Mouse (Mus musculus) intestine, embryonic 15.5 days (tissue): ENCODE data around the gene Aip. TPM values are rescaled to one million over a fixed set of nuclear protein-coding genes. Genes with fewer than 3 reads are reported as not detected.
"Not testable (repeated sequence)": the region's sequence is repeated elsewhere in the genome, so short reads cannot be mapped to it uniquely, and the experiment has no call there.

Source experiments
- ATAC-seq: fragments of 200-750 bp; cut with Nextera tagmentation; 2 replicates; pipeline ENCODE4 v1.8.0; 2017; ENCODE audit warnings: moderate TSS enrichment, moderate library complexity
- H3K27ac ChIP-seq: fragments of 300-500 bp; sonication (generic); 2 replicates; pipeline ENCODE4 v1.5.1; 2015; ENCODE audit warnings: mild to moderate bottlenecking, inconsistent platforms
- H3K27me3 ChIP-seq: fragments of 300-500 bp; sonication (generic); replicated peaks from 2 replicates; pipeline ENCODE4 v1.6.1; 2015; ENCODE audit warnings: inconsistent platforms
- H3K36me3 ChIP-seq: fragments of 300-500 bp; sonication (generic); 2 replicates; pipeline ENCODE4 v1.6.1; 2015; ENCODE audit warnings: inconsistent platforms
- H3K4me1 ChIP-seq: fragments of 300-500 bp; sonication (generic); replicated peaks from 2 replicates; pipeline ENCODE4 v1.6.1; 2015; ENCODE audit warnings: inconsistent platforms
- H3K4me2 ChIP-seq: fragments of 300-500 bp; sonication (generic); replicated peaks from 2 replicates; pipeline ENCODE4 v1.6.1; 2015; ENCODE audit warnings: mild to moderate bottlenecking, inconsistent platforms
- H3K4me3 ChIP-seq: fragments of 300-500 bp; sonication (generic); replicated peaks from 2 replicates; pipeline ENCODE4 v1.5.1; 2015; ENCODE audit warnings: inconsistent platforms
- H3K9ac ChIP-seq: fragments of 300-500 bp; sonication (generic); 2 replicates; pipeline ENCODE4 v1.6.1; 2015; ENCODE audit warnings: inconsistent platforms
- H3K9me3 ChIP-seq: fragments of 300-500 bp; sonication (generic); 2 replicates; pipeline ENCODE4 v1.6.1; 2016; ENCODE audit warnings: inconsistent platforms
- WGBS: fragments of 180-500 bp; shearing (Covaris S2); methylation state at CpG from one replicate; pipeline ENCODE4 v1.1.7; 2015; 5-methylcytosine and 5-hydroxymethylcytosine counted together
- polyA plus RNA-seq: library from polyadenylated mRNA; unstranded; fragments of >200 nt; fragmentation: Nextera tagmentation; extraction: Ambion mirVana; gene quantifications from 2 replicates; pipeline ENCODE4 v1.2.1, GENCODE M21; 2015

The Aip gene
- polyA plus RNA-seq, 1 experiment from 2014 or later = 75.0 TPM

GRCm38 (mm10) chr19:4080511-4081009 is 45.1 kb downstream of the Aip start:
- Histone ChIP-seq H3K4me2 (no peak overlapping the region), H3K4me1 (0 out of 2 replicates have a peak, but pooled peaks cover 4% of the 10 kb centered on the region), H3K36me3 (no peaks in the 10 kb centered on the region), H3K4me3 (no peak overlapping the region), H3K27me3 (no peaks in the 10 kb centered on the region), H3K9me3 (no peaks in the 10 kb centered on the region), H3K27ac (no peak overlapping the region), H3K9ac (no peak overlapping the region)
- WGBS = 61% methylated on average over 8 of the region's 8 CpGs
- ATAC-seq = no peak

- 0 out of 2 replicates have a peak, but pooled peaks cover 4% of the 10 kb centered on the region for H3K4me1 ChIP-seq
- 78% methylated on average over 1 of the region's 1 CpGs for WGBS
- no peaks in the 10 kb centered on the region for H3K9me3 ChIP-seq
- H3K9ac ChIP-seq = no peak overlapping the region
- no peak overlapping the region for H3K4me3 ChIP-seq
- H3K36me3 ChIP-seq = no peaks in the 10 kb centered on the region
- no peaks in the 10 kb centered on the region for H3K27me3 ChIP-seq
- H3K27ac ChIP-seq = no peak overlapping the region
- ATAC-seq = no peak
- no peak overlapping the region for H3K4me2 ChIP-seq
Measured at GRCm38 (mm10) chr19:4079594-4079993, 46.1 kb downstream of the Aip start.

- Histone ChIP-seq H3K9ac (no peak overlapping the region), H3K4me1 (no peaks in the 10 kb centered on the region), H3K4me2 (no peak overlapping the region), H3K9me3 (no peaks in the 10 kb centered on the region), H3K4me3 (no peak overlapping the region), H3K27me3 (no peaks in the 10 kb centered on the region), H3K36me3 (no peaks in the 10 kb centered on the region), H3K27ac (no peak overlapping the region)
- no peak for ATAC-seq
- 85% methylated on average over 1 of the region's 1 CpGs for WGBS
Measured at GRCm38 (mm10) chr19:4075531-4075930, 50.1 kb downstream of the Aip start.

- no peak overlapping the region for H3K9ac ChIP-seq
- WGBS = 73% methylated on average over 6 of the region's 6 CpGs
- ATAC-seq = no peak
- H3K27ac ChIP-seq = no peak overlapping the region
- no peak overlapping the region for H3K4me3 ChIP-seq
- H3K36me3 ChIP-seq = no peaks in the 10 kb centered on the region
- no peaks in the 10 kb centered on the region for H3K4me1 ChIP-seq
- H3K27me3 ChIP-seq = no peaks in the 10 kb centered on the region
- no peaks in the 10 kb centered on the region for H3K9me3 ChIP-seq
- no peak overlapping the region for H3K4me2 ChIP-seq
Measured at GRCm38 (mm10) chr19:4072706-4073424, 52.8 kb downstream of the Aip start.

- no peak overlapping the region for H3K9ac ChIP-seq
- 92% methylated on average over 6 of the region's 6 CpGs for WGBS
- no peaks in the 10 kb centered on the region for H3K27me3 ChIP-seq
- no peak overlapping the region for H3K4me2 ChIP-seq
- no peaks in the 10 kb centered on the region for H3K9me3 ChIP-seq
- H3K27ac ChIP-seq = no peak overlapping the region
- ATAC-seq = no peak
- H3K36me3 ChIP-seq = no peaks in the 10 kb centered on the region
- H3K4me3 ChIP-seq = no peak overlapping the region
- H3K4me1 ChIP-seq = no peaks in the 10 kb centered on the region
Measured at GRCm38 (mm10) chr19:4071406-4071805, 54.3 kb downstream of the Aip start.

GRCm38 (mm10) chr19:4070756-4071155 is 54.9 kb downstream of the Aip start:
- Histone ChIP-seq H3K27me3 (no peaks in the 10 kb centered on the region), H3K4me2 (no peak overlapping the region), H3K9me3 (no peaks in the 10 kb centered on the region), H3K36me3 (no peaks in the 10 kb centered on the region), H3K9ac (no peak overlapping the region), H3K4me1 (no peaks in the 10 kb centered on the region), H3K4me3 (no peak overlapping the region), H3K27ac (no peak overlapping the region)
- no peak for ATAC-seq
- WGBS = 81% methylated on average over 8 of the region's 8 CpGs

GRCm38 (mm10) chr19:4070311-4070710 is 55.3 kb downstream of the Aip start:
- Histone ChIP-seq H3K4me2 (no peak overlapping the region), H3K4me1 (no peaks in the 10 kb centered on the region), H3K27me3 (no peaks in the 10 kb centered on the region), H3K9me3 (no peaks in the 10 kb centered on the region), H3K4me3 (no peak overlapping the region), H3K27ac (no peak overlapping the region), H3K9ac (no peak overlapping the region), H3K36me3 (no peaks in the 10 kb centered on the region)
- no peak for ATAC-seq
- 67% methylated on average over 15 of the region's 15 CpGs for WGBS

GRCm38 (mm10) chr19:4068717-4069410 is 56.8 kb downstream of the Aip start:
- H3K4me3 ChIP-seq = no peak overlapping the region
- no peak overlapping the region for H3K9ac ChIP-seq
- WGBS = 61% methylated on average over 15 of the region's 15 CpGs

GRCm38 (mm10) chr19:4068242-4068641 is 57.4 kb downstream of the Aip start:
- 78% methylated on average over 2 of the region's 2 CpGs for WGBS
- not testable (repeated sequence) for H3K4me2 ChIP-seq, ATAC-seq

More at GRCm38 (mm10) chr19:4068717-4069410, 56.8 kb downstream of the Aip start:
- Histone ChIP-seq H3K27me3 (no peaks in the 10 kb centered on the region), H3K4me1 (no peaks in the 10 kb centered on the region), H3K27ac (no peak overlapping the region), H3K4me2 (peak overlapping the region; percentile 31), H3K9me3 (no peaks in the 10 kb centered on the region), H3K36me3 (no peaks in the 10 kb centered on the region)
- peak; percentile 45; the same call in 1 of the 2 replicates for ATAC-seq

GRCm38 (mm10) chr19:4066877-4067276 is 58.8 kb downstream of the Aip start:
- Histone ChIP-seq H3K27ac (no peak overlapping the region), H3K4me3 (no peak overlapping the region), H3K4me1 (no peaks in the 10 kb centered on the region), H3K9me3 (no peaks in the 10 kb centered on the region), H3K27me3 (no peaks in the 10 kb centered on the region), H3K9ac (no peak overlapping the region), H3K4me2 (no peak overlapping the region), H3K36me3 (no peaks in the 10 kb centered on the region)
- ATAC-seq = no peak

More at GRCm38 (mm10) chr19:4068242-4068641, 57.4 kb downstream of the Aip start:
- H3K27me3 ChIP-seq, H3K9ac ChIP-seq, H3K27ac ChIP-seq, H3K4me1 ChIP-seq, H3K36me3 ChIP-seq, H3K9me3 ChIP-seq, H3K4me3 ChIP-seq: not testable (repeated sequence)

- Histone ChIP-seq H3K4me3 (no peak overlapping the region), H3K36me3 (no peaks in the 10 kb centered on the region), H3K9me3 (no peaks in the 10 kb centered on the region), H3K4me2 (no peak overlapping the region), H3K4me1 (no peaks in the 10 kb centered on the region), H3K9ac (no peak overlapping the region), H3K27ac (no peak overlapping the region), H3K27me3 (no peaks in the 10 kb centered on the region)
- 76% methylated on average over 6 of the region's 6 CpGs for WGBS
- no peak for ATAC-seq
Measured at GRCm38 (mm10) chr19:4066280-4066679, 59.4 kb downstream of the Aip start.

GRCm38 (mm10) chr19:4064501-4064900 is 61.2 kb downstream of the Aip start:
- not testable (repeated sequence) for H3K9ac ChIP-seq, H3K9me3 ChIP-seq, ATAC-seq, H3K4me2 ChIP-seq, H3K27me3 ChIP-seq, H3K36me3 ChIP-seq, H3K4me1 ChIP-seq, H3K27ac ChIP-seq, H3K4me3 ChIP-seq
- 13% methylated on average over 6 of the region's 11 CpGs for WGBS
